Mouse (Mus musculus) stomach, embryonic 14.5 days (tissue): ENCODE results near the gene Disc1. TPM values are rescaled to one million over a fixed set of nuclear protein-coding genes. Genes with fewer than 3 reads are reported as not detected.

Source experiments
- ATAC-seq: fragments of 200-750 bp; cut with Nextera tagmentation; 2 replicates; pipeline ENCODE4 v1.8.0; 2017; ENCODE audit warnings: low read depth, moderate TSS enrichment; ENCODE audit not compliant: insufficient number of reproducible peaks, insufficient read depth, low FRiP score
- H3K27ac ChIP-seq: fragments of 300-500 bp; sonication (generic); 2 replicates; pipeline ENCODE4 v1.5.1; 2014; ENCODE audit warnings: mild to moderate bottlenecking, low read length, moderate library complexity, mixed read lengths
- H3K27me3 ChIP-seq: fragments of 300-500 bp; sonication (generic); 2 replicates; pipeline ENCODE4 v1.6.1; 2014; ENCODE audit warnings: low read length, control low read depth, mixed read lengths; ENCODE audit not compliant: control insufficient read depth, insufficient read depth
- H3K36me3 ChIP-seq: fragments of 300-500 bp; sonication (generic); 2 replicates; pipeline ENCODE4 v1.6.1; 2014; ENCODE audit warnings: mild to moderate bottlenecking, control low read depth, low read length, moderate library complexity, mixed read lengths; ENCODE audit not compliant: control insufficient read depth, insufficient read depth
- H3K4me1 ChIP-seq: fragments of 300-500 bp; sonication (generic); 2 replicates; pipeline ENCODE4 v1.6.1; 2014; ENCODE audit warnings: low read length, control low read depth, mixed read lengths; ENCODE audit not compliant: control insufficient read depth, insufficient read depth
- H3K4me2 ChIP-seq: fragments of 300-500 bp; sonication (generic); replicated peaks from 2 replicates; pipeline ENCODE4 v1.6.1; 2014; ENCODE audit warnings: low read depth, low read length, control low read depth
- H3K4me3 ChIP-seq: fragments of 300-500 bp; sonication (generic); 2 replicates; pipeline ENCODE4 v1.5.1; 2014; ENCODE audit warnings: low read depth, low read length, control low read depth
- H3K9ac ChIP-seq: fragments of 300-500 bp; sonication (generic); replicated peaks from 2 replicates; pipeline ENCODE4 v1.6.1; 2014; ENCODE audit warnings: low read depth, mild to moderate bottlenecking, control low read depth, low read length, moderate library complexity, mixed read lengths
- H3K9me3 ChIP-seq: fragments of 300-500 bp; sonication (generic); 2 replicates; pipeline ENCODE4 v1.6.1; 2016; ENCODE audit warnings: low read depth, low read length, control low read depth; ENCODE audit not compliant: control insufficient read depth
- WGBS: fragments of 180-500 bp; shearing (Covaris S2); extraction: QIAGEN DNeasy Blood & Tissue Kit; methylation state at CpG from one replicate; pipeline ENCODE4 v1.1.7; 2014; 5-methylcytosine and 5-hydroxymethylcytosine counted together
- polyA plus RNA-seq: library from polyadenylated mRNA; unstranded; fragments of >200 nt; fragmentation: Nextera tagmentation; extraction: Ambion mirVana; gene quantifications from 2 replicates; pipeline ENCODE4 v1.2.1, GENCODE M21; 2014

Gene Disc1
- polyA plus RNA-seq, 1 experiment from 2014 or later = 3.0 TPM

DNA sequence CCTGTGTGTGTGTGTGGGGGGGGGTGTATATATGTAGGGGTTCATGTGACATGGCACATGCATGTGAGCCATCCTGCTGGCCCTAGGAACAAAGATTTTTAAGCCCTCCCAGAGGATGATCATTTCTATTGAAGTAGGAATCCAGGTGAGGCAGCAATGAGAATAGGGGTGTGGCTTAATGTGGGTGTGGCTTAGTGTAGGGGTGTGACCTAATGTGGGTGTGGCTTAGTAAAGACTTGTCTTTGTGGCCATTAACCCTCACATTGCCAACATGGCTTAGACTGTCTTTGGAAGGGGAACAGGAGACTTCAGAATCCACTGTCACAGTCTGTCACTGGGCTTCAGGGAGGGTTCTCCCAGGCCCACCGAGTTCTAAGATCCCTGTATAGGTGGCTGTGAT lies 130.9 kb downstream of the Disc1 start:
- no peak overlapping the region for H3K27ac ChIP-seq
- no peaks in the 10 kb centered on the region for H3K9me3 ChIP-seq
- no peak overlapping the region for H3K4me2 ChIP-seq
- no peak for ATAC-seq
- H3K27me3 ChIP-seq = no peaks in the 10 kb centered on the region
- no peaks in the 10 kb centered on the region for H3K36me3 ChIP-seq
- H3K9ac ChIP-seq = no peak overlapping the region
- H3K4me3 ChIP-seq = no peak overlapping the region
- WGBS = 55% methylated on average over 1 of the region's 1 CpGs
- H3K4me1 ChIP-seq = 0 out of 2 replicates have a peak, but pooled peaks cover 3% of the 10 kb centered on the region

DNA sequence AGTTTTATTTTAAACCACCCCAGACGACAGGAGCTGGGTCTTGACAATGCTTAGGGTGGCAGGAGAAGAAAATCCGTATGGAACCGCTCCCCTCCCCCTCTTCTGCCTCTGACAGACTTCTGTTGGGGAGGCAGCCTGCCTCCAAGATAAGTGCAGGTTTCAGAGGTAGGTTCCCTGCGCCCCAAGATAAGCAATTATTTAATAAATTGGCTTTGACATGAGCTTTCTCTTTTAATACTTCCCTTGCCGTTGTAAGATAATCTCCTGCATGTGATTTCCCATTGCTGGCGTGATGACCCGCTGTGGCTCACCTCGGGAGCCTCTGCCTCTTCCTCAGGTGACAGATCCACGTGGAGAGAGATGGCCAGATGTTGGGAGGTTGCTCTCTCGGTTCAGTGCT lies 133.0 kb downstream of the Disc1 start:
- 18% methylated on average over 10 of the region's 10 CpGs for WGBS
- no peaks in the 10 kb centered on the region for H3K27me3 ChIP-seq

DNA sequence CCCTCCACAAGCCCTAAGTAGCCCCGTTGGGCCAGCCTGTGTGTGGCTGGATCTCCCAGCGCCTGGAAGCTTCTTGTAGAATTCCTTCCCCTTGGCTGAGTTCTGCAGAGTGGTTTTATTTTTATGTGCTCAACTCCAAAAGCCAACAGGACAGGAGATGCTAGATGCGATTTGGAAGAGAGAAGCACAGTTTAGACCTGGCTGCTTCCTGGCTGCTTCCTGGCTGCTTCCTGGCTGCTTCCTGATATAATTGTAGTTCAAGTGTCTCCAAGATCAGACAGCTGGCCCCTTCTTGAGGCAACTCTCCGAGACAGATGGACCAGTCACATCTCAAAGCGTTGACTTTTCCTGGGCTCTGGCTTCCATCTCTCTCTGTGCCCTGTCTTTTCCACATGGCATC lies 139.7 kb downstream of the Disc1 start:
- H3K4me2 ChIP-seq = no peak overlapping the region
- H3K4me3 ChIP-seq = no peak overlapping the region
- no peak overlapping the region for H3K27ac ChIP-seq
- no peaks in the 10 kb centered on the region for H3K36me3 ChIP-seq
- no peaks in the 10 kb centered on the region for H3K9me3 ChIP-seq
- ATAC-seq = no peak
- H3K4me1 ChIP-seq = no peaks in the 10 kb centered on the region
- H3K27me3 ChIP-seq = no peaks in the 10 kb centered on the region
- H3K9ac ChIP-seq = no peak overlapping the region
- WGBS = 74% methylated on average over 5 of the region's 5 CpGs

More for the DNA sequence above, 133.0 kb downstream of the Disc1 start:
- H3K4me3 ChIP-seq = no peak overlapping the region
- H3K36me3 ChIP-seq = no peaks in the 10 kb centered on the region
- no peak overlapping the region; the same call in 1 of the 2 replicates for H3K4me2 ChIP-seq
- H3K4me1 ChIP-seq = 0 out of 2 replicates have a peak, but pooled peaks cover 3% of the 10 kb centered on the region
- no peak overlapping the region for H3K27ac ChIP-seq
- no peak overlapping the region for H3K9ac ChIP-seq
- ATAC-seq = no peak
- H3K9me3 ChIP-seq = no peaks in the 10 kb centered on the region

GRCm38 (mm10) chr8:125195121-125195520 lies 141.1 kb downstream of the Disc1 start:
- Histone ChIP-seq H3K27me3 (no peaks in the 10 kb centered on the region), H3K36me3 (no peaks in the 10 kb centered on the region), H3K4me2 (no peak overlapping the region), H3K9ac (no peak overlapping the region), H3K4me3 (no peak overlapping the region), H3K27ac (no peak overlapping the region), H3K4me1 (no peaks in the 10 kb centered on the region), H3K9me3 (no peaks in the 10 kb centered on the region)
- WGBS = 69% methylated on average over 9 of the region's 9 CpGs
- no peak for ATAC-seq

GRCm38 (mm10) chr8:125196573-125197094 lies 142.6 kb downstream of the Disc1 start:
- H3K36me3 ChIP-seq = no peaks in the 10 kb centered on the region
- no peak overlapping the region for H3K27ac ChIP-seq
- H3K9me3 ChIP-seq = no peaks in the 10 kb centered on the region
- H3K4me3 ChIP-seq = no peak overlapping the region
- no peak overlapping the region for H3K4me2 ChIP-seq
- H3K27me3 ChIP-seq = no peaks in the 10 kb centered on the region
- no peak for ATAC-seq
- no peaks in the 10 kb centered on the region for H3K4me1 ChIP-seq
- no peak overlapping the region for H3K9ac ChIP-seq
- WGBS = 83% methylated on average over 14 of the region's 14 CpGs

- H3K4me1 ChIP-seq = no peaks in the 10 kb centered on the region
- H3K27me3 ChIP-seq = no peaks in the 10 kb centered on the region
- 74% methylated on average over 7 of the region's 7 CpGs for WGBS
- no peak overlapping the region for H3K27ac ChIP-seq
- no peaks in the 10 kb centered on the region for H3K9me3 ChIP-seq
- H3K36me3 ChIP-seq = no peaks in the 10 kb centered on the region
- H3K9ac ChIP-seq = no peak overlapping the region
- ATAC-seq = no peak
- H3K4me3 ChIP-seq = no peak overlapping the region
- no peak overlapping the region for H3K4me2 ChIP-seq
Measured at GRCm38 (mm10) chr8:125197341-125198002, 143.5 kb downstream of the Disc1 start.

- 75% methylated on average over 9 of the region's 9 CpGs for WGBS
- Histone ChIP-seq H3K4me1 (no peaks in the 10 kb centered on the region), H3K4me2 (no peak overlapping the region), H3K36me3 (no peaks in the 10 kb centered on the region), H3K27ac (peak overlapping the region; percentile 4; the same call in 1 of the 2 replicates), H3K4me3 (no peak overlapping the region), H3K9ac (no peak overlapping the region), H3K9me3 (no peaks in the 10 kb centered on the region), H3K27me3 (no peaks in the 10 kb centered on the region)
- no peak for ATAC-seq
Measured at GRCm38 (mm10) chr8:125198420-125199196, 144.6 kb downstream of the Disc1 start.

DNA sequence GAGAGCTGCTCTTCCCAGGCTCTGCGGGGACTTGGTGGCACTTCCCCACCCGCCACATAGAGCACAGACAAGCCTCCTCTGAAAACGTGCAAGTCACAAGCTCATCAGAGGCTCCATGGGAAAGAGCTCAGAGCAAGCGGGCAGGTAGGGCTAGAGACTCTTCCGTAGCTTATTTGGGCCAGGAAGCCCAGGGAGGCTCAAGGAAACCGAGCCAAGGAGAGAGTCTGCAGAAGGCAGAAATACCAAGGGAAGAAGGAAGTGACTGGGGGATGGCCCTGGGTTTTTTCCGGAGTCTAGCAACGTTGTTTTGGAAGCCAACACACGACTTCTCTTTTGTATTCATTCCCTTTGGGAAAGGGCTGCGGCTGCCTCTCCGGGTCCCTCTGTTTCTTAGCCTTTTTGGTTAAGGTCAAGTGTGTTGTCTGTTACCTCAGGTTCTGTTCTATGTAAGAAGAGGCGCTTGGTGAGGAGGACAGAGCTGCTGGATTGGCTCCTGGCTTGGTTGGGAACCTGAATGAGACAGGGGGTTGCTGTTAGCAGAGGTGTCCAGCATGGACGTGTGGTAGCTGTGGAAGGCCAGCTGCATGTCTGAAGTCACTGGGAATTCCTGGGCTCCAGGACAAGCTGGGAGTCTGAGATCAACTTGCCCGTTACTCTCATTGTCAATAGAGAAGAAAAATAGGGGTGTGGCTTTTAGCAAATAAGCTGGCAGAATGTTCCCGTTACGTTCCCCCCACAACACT lies 145.4 kb downstream of the Disc1 start:
- H3K27me3 ChIP-seq = no peaks in the 10 kb centered on the region
- H3K9ac ChIP-seq = no peak overlapping the region
- no peaks in the 10 kb centered on the region for H3K36me3 ChIP-seq
- ATAC-seq = no peak
- no peaks in the 10 kb centered on the region for H3K9me3 ChIP-seq
- H3K4me1 ChIP-seq = no peaks in the 10 kb centered on the region
- H3K4me3 ChIP-seq = no peak overlapping the region
- WGBS = 68% methylated on average over 16 of the region's 16 CpGs
- H3K4me2 ChIP-seq = no peak overlapping the region
- peak overlapping the region; percentile 4; the same call in 1 of the 2 replicates for H3K27ac ChIP-seq
